Mouse (Mus musculus): ENCODE measurements at regions not wholly inside any gene's neighbourhood (a gene's known extent, or its start where the extent isn't known, plus 50 kb on each side); places are given as distances from the start of the nearest gene placed in this dataset.
A peak's percentile ranks its signal among the peaks of the same experiment; 100 is the strongest.
"Not testable (repeated sequence)": the region's sequence is repeated elsewhere in the genome, so short reads cannot be mapped to it uniquely, and the experiment has no call there.

DNA sequence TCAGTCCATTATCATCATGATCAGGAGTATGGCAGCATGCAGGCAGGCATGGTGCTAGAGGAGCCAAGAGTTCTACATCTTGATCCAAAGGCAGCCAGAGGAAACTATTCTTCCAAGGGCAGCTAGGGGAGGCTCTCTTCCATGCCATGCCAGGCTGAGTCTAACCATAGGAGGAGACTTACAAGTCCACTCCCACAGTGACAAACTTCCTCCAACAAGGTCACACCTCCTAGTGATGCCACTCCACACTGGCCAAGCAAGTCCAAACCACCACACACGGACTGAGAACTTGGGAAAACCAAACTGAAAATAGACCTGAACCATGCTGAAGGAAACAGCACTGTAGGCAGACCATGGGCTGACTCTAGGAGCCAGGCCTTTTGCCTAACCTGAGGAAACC lies 197.4 kb downstream of the Prex1 start:
- no peak for DNase-seq (ENCODE audit: low spot score in 2 of 2)

DNA sequence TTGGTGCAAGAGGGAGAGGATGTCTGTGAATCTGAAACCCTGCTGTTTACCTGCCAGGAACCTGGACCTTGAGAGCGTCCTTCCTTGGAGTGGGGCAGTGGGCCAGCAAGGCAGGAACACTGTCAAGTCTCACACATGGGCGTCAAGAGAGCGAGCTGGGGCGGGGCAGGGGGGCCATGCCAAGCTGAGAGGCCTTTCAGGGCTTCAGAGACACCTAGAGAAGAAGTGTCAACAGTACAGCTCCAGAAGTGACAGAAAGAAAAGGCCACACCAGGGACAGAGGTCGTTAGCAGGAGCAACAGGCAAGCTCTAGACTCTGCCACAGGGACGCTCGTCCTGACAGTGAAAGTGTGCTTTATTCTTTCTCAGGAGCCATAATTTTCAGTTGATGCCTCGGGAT lies 199.0 kb downstream of the Prex1 start:
- DNase-seq (ENCODE audit: low spot score in 2 of 2), result no peak

DNA sequence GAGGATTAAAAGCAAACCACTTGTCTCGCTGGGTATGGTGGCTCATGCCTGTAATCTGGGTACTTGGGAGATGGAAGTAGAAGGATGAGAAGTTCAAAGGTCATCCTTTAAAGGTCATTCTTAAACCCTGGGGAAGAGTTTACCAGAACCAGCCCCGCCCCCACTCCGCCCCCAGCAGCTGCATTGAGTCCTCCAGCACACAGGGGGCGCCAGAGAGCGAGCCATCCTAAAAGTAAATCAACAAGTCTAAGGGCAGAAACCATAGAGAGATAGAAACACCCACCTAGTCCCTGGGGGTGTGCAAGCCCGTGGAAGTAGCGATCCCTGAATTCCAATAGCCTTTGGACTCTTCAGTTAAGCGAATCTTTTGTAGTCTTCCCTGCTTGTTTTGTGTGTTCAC lies 201.1 kb downstream of the Prex1 start:
- peak in 1 of 2 experiments; percentile 51 for DNase-seq (ENCODE audit: low spot score in 2 of 2)

DNA sequence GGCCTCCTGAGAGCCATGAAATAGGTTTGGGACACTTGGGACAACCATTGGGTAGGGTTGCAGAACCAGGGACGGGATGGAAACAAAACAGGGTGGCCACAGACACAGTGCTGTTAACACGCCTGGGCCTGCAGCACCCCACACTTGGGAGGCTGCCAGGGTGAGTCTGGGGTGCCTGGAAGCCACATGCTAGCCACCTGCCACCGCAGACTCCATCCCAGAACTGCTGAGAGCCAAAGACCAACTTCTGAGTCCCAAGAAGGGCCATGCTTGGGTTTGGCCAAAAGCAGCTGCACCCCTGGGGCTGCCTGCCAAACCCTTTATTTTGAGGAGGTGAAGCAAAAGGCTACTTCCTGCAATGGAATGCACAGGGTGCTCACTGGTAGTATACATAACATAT lies 202.2 kb downstream of the Prex1 start:
- DNase-seq (ENCODE audit: low spot score in 2 of 2), result not testable (repeated sequence)

DNA sequence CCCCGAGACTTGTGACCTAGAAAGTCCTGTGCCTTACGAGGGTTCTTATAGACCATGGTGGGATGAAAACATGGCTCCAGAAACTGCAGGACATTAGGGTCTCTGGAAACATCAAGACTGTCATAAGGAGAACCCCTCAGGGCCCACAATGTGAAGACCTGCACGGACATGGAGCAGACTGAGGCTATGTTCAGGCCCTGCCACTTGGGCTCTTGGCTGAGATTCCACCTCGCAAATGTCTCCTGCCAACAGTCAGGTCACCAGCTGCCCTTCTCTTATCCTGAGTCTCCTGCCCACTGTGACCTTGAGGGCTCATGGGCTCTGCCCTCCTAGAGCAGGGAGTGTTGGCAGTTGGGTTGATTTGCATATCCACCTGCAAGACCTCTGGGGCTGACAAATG lies 202.9 kb downstream of the Prex1 start:
- DNase-seq (ENCODE audit: low spot score in 2 of 2), result no peak

DNA sequence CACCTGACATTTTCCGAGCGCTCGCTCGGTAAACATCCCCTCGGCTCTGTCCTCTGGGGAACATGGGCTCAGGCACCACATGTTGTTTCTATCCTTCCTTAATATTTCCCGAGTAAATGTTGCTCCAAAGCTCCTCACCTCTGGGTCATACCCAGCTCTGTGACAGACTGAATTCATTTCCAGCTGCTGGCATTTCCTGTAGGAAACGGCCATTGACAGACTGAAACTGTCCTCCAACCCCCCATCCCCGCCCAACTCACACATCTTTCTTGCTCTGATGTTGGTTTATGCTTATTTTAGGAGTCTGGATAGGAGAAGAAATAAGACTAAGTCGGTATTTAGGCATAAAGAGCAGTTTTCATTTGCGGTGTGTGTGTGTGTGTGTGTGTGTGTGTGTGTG lies 204.0 kb downstream of the Prex1 start:
- DNase-seq (ENCODE audit: low spot score in 2 of 2), result no peak

DNA sequence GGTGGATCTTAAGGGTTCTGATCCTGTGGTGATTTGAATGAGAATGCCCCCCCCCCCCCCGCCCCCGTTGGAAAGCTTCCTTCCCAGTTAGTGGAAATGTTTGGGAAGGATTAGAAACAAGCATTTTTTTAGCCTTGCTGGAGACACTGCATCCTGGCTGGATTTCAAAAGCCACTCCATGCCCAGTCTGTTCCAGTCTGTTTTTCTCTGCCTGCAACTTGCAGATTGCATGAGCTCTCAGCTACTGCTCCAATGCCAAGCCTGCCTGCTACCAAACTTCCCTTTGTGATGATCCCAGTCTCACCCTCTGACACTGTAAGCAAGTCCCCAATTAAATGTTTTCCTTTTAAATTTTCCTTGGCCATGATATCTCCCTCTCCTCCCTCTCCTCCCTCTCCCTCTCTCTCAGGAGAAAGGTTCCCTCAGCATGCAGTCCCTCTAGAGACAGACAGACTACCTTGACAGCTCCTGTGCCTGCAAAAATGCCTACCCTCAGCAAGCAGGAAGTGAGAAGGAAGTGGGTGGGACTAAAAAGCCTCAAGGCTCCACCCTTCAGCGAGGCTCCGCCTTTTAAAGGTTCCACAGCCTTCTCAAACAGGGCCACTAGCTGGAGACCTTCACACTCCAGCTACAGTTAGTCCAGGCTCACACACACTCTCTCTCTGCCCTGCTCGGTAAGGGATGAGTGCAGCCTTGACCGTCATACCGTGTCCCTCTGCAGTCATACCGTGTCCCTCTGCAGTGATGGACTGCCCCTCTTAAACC lies 204.8 kb downstream of the Prex1 start:
- DNase-seq (ENCODE audit: low spot score in 2 of 2), result no peak

DNA sequence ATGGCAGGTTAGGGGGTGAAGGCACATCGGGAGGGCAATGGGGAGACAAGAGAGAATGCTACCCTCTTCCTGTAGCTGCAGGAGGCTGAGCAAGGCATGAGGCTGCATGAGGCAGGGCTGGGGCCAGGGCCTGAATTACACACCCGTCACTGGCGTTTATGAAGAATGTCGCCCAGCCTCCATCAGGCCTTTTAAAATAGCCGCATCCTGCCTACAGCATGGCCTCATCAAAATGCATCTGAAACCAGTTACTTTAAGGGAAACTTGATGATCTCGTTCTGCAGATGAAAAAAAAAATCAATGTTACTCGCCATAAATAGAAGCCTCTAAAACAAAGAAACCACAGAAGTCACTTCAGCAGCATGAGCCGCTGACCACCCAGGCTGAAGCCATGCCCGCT lies 208.3 kb downstream of the Prex1 start:
- DNase-seq (ENCODE audit: low spot score in 2 of 2), result no peak

DNA sequence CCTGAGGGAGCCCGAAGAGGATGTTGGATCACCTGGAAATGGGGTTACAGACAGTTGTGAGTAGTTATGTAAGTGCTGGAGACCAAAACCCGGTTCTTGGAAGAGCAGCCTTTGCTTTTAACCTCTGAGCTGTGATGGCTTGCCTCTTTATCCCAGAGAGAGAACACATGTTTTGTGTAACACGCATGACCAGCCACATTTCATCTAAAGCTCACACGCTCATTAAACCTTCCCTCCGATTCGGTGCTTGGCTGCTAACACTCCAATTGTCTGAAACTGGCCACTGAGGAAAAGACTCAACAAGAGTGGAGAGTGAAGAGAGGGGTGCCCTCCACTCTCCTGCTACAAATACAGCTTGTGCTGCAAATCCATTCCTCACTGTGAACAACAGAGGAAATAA lies 210.0 kb downstream of the Prex1 start:
- DNase-seq (ENCODE audit: low spot score in 2 of 2), result no peak

DNA sequence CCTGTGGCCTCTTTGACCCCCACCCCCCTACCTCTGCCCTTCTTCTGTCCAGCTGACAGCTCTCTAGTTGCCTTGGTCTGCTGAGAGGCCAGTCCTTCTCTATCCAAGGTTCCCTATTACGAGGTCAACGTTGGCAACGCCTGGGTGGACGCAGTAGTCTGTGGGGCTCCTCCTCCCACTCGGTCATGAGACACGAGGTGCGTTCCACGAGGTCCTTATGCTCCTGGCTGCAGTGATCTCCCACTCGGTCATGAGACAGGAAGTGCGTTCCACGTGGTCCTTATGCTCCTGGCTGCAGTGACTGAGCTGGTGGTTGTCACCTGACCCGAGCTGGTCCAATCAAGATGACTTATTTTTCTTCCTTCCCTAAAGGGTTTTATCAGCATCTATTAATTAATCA lies 220.7 kb downstream of the Prex1 start:
- DNase-seq (ENCODE audit: low spot score in 2 of 2), result no peak

DNA sequence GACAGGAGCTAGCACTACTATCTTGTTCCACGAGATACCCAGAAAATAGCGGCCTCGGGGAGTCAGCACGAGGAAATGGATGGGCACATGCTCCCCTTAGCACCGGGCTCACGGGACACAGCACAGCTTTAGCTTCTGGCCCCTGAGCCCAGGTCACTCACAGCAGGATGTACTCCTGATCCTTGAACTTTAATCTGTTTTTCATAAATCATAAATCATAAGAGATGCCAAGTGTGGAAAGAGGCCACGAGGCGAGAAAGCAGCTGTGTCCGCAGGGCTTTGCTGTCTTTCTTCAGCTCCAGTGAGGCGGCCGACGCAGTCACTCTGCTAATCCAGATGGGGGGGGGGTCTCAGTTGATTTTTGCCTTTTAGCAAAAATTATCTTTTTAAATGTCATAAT lies 221.2 kb downstream of the Prex1 start:
- no peak for DNase-seq (ENCODE audit: low spot score in 2 of 2)

DNA sequence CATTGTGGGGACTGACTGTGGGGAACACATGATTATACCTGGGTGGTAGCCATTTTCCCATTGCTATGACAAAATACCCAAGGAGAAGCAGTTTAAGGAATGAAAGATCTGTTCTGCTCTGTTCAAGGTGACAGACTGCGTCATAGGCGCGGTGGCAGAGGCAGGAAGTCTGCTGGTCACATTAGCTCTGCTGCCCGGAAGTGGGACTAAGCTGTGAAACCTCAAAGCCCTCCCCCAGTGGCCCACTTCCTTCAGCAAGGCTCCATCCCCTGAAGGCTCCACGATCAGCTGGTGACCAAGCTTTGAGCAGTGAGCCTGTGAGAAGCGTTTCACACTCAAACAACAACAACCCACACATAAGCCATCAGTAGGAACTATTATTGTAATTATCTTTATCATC lies 221.8 kb downstream of the Prex1 start:
- peak in 1 of 2 experiments; percentile 33 for DNase-seq (ENCODE audit: low spot score in 2 of 2)

DNA sequence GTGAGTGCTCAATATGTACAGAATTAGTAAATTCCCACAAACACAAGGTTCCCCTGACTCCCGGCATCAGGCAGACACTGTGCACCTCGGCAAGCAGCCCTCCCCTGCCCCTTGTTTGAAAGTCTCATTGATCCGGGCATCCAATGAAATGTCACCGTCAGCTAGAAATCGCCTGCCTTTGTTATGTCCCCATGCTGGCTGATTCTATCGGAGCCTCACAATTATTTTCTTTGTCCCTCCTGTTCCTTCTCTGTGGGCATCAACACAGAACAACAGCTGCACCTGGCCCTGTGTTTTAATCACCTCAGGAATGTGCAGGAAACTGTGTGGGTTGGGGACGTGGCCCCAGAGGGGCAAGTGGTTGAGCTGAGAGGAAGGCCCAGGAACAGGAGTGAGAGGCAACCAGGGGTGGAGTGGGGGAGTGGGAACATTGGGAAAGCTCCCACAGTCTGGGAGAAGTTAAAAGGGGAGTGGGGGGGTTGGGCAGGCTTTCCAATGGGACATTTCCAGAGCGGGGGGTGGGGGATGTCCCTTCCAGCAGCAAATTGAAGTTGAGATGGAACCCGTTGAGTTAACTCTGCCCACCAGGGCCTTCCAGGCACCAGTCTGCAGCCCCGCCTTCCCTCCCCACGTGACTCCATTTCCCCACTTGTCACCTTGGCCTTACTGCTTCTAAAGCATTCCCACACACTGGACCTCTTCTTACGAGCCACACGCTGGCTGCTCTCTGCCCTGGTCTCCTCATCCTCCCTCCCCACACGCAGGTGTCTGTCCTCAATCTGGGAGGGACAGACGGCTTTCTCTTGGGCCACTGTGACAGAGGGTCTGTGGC lies 224.4 kb downstream of the Prex1 start:
- no peak for DNase-seq (ENCODE audit: low spot score in 2 of 2)

DNA sequence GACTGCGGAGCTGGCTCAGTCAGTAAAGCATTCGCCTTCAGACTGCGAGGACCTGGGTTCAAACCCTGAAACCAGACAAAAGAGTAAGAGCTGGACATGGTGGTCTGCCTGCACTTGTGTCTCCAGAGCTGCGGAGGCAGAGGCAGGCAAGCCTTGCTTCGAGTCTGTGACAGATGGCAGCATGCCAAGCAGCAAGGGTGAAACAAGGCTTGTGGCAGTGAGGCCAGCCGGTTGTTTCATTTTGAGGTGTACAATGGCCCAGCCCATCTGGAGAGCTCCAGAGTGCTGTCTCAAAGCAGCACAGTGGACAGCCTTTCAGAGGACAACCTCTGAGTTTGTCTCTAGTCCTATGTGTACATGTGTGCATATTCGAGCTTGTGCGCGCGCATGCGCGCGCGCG lies 225.9 kb downstream of the Prex1 start:
- DNase-seq (ENCODE audit: low spot score in 2 of 2), result peak in 1 of 2 experiments; percentile 28

DNA sequence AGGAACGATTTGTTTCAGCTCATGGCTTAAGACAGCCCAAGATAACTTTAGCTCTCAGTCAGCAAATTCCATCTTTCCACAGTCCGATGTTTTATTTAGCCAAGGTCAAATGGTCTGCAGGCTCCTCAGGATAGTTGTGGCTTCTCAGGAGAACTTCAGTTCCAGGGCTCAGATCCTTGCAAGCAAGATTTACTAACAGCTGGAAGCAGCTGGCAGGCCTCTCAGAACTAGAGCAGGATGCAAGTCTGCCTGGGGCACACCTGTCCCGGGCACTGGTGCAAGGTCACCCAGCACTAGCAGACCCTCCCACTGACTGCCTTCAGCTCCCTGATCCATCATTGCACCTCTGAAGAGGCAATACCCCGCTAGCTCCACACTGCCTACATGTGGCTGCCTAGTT lies 227.8 kb downstream of the Prex1 start:
- DNase-seq (ENCODE audit: low spot score in 2 of 2), result no peak

DNA sequence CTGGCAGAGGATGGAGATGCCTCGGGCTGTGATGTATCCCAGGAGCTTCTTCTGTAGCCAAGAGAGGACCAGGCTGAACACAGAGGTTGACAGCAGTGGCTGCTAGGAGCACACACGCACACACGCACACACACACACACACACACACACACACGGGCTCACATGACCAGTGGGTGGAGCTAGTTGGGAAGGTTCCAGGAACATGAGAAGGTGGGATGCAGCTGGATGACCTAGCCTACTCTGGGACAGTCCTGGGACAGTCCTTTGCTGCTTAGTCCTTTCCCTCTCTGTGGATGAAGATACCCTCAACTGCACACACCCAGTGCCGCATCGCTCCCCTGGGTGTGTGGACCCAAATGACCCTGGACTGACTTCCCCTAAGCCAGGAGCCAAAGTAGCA lies 228.3 kb downstream of the Prex1 start:
- no peak for DNase-seq (ENCODE audit: low spot score in 2 of 2)

DNA sequence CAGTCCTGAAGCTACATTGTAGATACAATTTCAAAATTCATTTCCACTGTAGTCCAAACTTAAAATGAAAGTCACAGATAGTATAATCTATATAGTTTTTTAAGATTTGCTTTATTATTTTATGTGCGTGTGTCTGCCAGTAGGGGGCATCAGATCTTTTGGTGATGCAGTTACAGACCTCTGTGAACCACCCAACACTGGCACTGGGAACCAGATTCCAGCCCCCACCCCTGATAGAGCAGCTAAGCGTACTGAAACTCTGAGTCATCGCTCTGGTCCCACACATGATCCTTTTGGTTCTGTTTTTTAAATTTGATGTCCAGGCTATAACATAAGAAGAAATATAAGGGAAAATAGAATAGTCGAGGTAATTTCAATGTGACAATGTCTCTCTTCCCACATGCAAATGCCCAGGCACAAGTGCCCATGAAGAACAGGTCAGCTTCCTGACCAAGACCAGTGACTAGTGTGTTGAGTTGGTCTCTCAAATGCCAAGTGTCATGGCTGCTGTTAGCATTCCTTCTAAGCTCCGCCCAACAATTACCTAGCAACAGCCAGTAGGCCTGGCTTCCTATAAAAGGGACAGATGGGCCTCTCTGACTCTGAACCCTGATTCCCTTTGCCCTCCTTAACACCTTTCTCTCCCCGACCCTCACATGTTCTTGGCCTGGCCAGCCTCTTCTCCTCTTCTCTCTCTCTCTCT lies 229.9 kb downstream of the Prex1 start:
- no peak for DNase-seq (ENCODE audit: low spot score in 2 of 2)

DNA sequence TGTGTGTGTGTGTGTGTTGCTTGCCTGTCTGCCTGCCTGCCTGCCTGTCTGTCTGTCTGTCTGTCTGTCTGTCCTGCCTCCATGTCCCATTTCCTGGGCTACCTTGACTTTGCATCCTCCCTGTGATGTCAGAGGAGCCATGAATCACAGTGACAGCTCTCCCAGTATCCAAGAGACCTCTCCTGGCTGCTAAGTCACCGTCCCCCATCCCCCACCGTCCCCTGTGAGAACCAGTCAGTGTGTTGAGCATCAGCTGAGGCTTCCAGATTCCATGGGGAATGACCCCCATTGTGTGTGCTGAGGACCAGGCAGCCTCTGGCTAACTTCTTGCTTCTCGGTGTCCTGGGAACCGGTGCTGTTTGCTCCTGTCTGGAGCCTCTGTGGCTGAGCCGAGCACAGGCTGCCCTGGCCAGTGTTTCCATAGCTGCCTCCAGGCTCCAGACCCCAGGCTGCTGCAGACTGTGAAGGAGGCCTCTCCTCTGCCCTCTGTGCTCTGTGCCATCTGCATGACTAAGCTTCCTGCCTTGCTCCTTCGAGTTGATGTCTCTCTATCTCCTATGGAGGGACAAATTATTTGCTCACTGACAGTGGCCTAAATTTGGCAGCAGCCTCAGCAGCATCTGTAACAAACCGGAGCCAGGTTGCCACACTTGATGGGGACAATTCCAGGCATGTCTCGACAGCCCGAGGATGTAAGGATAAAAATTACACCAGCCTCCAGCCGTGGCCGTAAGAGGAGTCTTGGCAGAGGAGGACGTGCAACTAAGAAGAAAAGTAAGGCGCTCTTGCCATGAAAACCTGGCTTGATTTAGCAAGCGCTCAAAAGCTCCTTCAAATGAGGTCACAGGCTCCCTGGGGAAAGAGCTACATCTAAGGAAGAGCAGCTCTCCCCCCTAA lies 230.7 kb downstream of the Prex1 start:
- no peak for DNase-seq (ENCODE audit: low spot score in 2 of 2)

DNA sequence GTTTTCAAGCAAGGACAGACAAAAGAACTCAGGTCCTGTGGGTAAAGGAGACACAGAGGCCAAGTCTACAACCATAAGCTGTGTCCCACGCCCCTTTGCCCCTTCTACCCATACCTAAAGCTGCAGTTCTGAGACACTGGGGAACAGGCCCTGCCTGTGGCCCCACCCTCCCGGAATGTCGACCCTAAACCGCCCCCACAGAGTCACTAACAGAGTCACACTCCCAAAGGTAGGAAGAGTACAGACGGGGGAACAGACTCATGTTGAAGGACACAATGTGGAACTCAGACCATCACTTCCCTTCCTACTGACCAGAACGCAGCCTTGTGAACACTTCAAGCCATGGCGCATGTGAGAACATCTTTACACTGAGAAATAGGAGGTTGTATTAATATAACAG lies 231.9 kb downstream of the Prex1 start:
- no peak for DNase-seq (ENCODE audit: low spot score in 2 of 2)

DNA sequence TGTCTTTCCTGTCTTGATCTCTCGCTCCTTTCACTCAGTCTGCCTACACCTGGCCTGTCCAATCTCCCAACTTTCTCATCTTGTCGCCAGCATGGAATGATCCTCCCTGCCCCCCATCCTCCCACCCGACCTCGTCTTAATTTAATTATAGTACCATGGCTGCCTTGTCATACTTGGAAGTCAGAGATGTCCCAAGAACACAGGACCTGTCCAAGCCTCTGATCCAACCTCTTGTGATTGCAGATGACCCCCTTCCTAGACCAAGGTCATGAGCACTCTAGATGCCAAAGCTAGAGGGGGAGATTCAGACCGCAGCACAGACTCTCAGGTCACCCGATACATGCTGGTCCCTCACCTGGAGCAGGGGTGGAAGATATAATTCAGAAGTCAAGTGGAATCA lies 232.3 kb downstream of the Prex1 start:
- no peak for DNase-seq (ENCODE audit: low spot score in 2 of 2)

DNA sequence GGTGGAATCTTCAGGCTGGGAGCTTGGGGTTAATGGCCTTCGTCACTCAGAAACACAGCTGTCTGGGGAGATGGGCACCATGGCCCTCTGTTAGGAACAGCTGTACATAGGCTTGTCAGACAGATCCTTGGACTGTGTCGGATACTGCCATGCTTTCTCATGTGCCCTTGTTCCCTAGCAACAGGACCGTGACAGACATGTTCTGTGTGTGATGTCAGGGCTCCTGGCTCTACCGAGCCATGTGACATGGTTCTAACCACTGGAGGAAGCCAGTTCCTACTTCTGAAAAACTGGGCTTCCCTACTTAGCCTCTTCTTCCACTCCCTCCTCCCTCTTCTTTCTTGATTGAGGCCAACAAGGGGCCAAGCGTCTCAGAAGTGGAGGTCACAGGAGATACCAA lies 232.7 kb downstream of the Prex1 start:
- DNase-seq (ENCODE audit: low spot score in 2 of 2), result no peak

DNA sequence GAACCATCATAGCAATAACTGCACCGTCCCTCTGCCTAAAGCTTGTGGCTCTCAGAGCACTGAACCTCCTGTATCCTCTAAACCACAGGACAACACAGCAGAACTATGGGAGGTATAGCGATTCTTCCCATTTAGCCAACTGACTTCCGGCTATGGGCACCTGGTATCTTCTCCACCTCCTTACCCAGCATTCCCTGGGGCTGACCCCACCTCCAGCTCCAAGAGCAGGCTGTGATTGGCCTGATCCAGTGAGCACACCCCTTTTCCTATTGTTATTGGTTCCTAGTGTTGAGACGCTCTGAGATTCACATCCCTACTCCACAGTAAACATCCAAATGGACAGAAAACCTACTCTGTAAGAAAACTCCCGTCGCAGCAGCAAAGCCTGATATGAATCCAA lies 236.7 kb downstream of the Prex1 start:
- DNase-seq (ENCODE audit: low spot score in 2 of 2), result no peak

Data from spleen, postnatal 10 days (tissue).